Mouse (Mus musculus) stomach, embryonic 14.5 days (tissue): ENCODE results near the gene Tnrc18. TPM values are rescaled to one million over a fixed set of nuclear protein-coding genes. Genes with fewer than 3 reads are reported as not detected.

ENCODE experiments used
- ATAC-seq: fragments of 200-750 bp; cut with Nextera tagmentation; 2 replicates; pipeline ENCODE4 v1.8.0; 2017; ENCODE audit warnings: low read depth, moderate TSS enrichment; ENCODE audit not compliant: insufficient number of reproducible peaks, insufficient read depth, low FRiP score
- H3K27ac ChIP-seq: fragments of 300-500 bp; sonication (generic); 2 replicates; pipeline ENCODE4 v1.5.1; 2014; ENCODE audit warnings: mild to moderate bottlenecking, low read length, moderate library complexity, mixed read lengths
- H3K27me3 ChIP-seq: fragments of 300-500 bp; sonication (generic); 2 replicates; pipeline ENCODE4 v1.6.1; 2014; ENCODE audit warnings: low read length, control low read depth, mixed read lengths; ENCODE audit not compliant: control insufficient read depth, insufficient read depth
- H3K36me3 ChIP-seq: fragments of 300-500 bp; sonication (generic); 2 replicates; pipeline ENCODE4 v1.6.1; 2014; ENCODE audit warnings: mild to moderate bottlenecking, control low read depth, low read length, moderate library complexity, mixed read lengths; ENCODE audit not compliant: control insufficient read depth, insufficient read depth
- H3K4me1 ChIP-seq: fragments of 300-500 bp; sonication (generic); 2 replicates; pipeline ENCODE4 v1.6.1; 2014; ENCODE audit warnings: low read length, control low read depth, mixed read lengths; ENCODE audit not compliant: control insufficient read depth, insufficient read depth
- H3K4me2 ChIP-seq: fragments of 300-500 bp; sonication (generic); replicated peaks from 2 replicates; pipeline ENCODE4 v1.6.1; 2014; ENCODE audit warnings: low read depth, low read length, control low read depth
- H3K4me3 ChIP-seq: fragments of 300-500 bp; sonication (generic); 2 replicates; pipeline ENCODE4 v1.5.1; 2014; ENCODE audit warnings: low read depth, low read length, control low read depth
- H3K9ac ChIP-seq: fragments of 300-500 bp; sonication (generic); replicated peaks from 2 replicates; pipeline ENCODE4 v1.6.1; 2014; ENCODE audit warnings: low read depth, mild to moderate bottlenecking, control low read depth, low read length, moderate library complexity, mixed read lengths
- H3K9me3 ChIP-seq: fragments of 300-500 bp; sonication (generic); 2 replicates; pipeline ENCODE4 v1.6.1; 2016; ENCODE audit warnings: low read depth, low read length, control low read depth; ENCODE audit not compliant: control insufficient read depth
- WGBS: fragments of 180-500 bp; shearing (Covaris S2); extraction: QIAGEN DNeasy Blood & Tissue Kit; methylation state at CpG from one replicate; pipeline ENCODE4 v1.1.7; 2014; 5-methylcytosine and 5-hydroxymethylcytosine counted together
- polyA plus RNA-seq: library from polyadenylated mRNA; unstranded; fragments of >200 nt; fragmentation: Nextera tagmentation; extraction: Ambion mirVana; gene quantifications from 2 replicates; pipeline ENCODE4 v1.2.1, GENCODE M21; 2014

Gene Tnrc18
- polyA plus RNA-seq, 1 experiment from 2014 or later, result 36.0 TPM

DNA sequence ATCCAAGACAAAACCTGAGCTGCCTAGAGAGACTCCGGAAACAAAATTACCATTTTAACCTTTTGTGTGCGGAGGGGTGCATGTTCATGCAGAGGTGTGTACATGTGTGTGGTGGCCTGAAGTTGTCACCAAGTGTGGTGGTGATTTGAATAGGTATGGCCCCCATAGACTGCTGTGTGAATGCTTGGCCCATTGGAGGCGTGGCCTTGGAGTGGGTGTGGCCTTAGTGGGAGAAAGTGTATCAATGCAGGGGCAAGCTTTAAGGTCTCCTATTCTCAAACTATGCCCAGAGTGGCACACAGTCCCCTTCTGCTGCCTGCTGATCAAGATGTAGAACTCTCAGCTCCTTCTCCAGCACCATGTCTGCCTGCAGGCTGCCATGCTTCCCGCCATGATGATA lies 8.7 kb upstream of the Tnrc18 start:
- Histone ChIP-seq H3K27me3 (no peaks in the 10 kb centered on the region), H3K36me3 (no peaks in the 10 kb centered on the region), H3K9ac (no peak overlapping the region), H3K27ac (no peak overlapping the region), H3K4me3 (no peak overlapping the region), H3K9me3 (no peaks in the 10 kb centered on the region), H3K4me1 (peaks cover 18% of the 10 kb centered on the region), H3K4me2 (no peak overlapping the region)
- ATAC-seq, result no peak
- WGBS, result 87% methylated on average over 4 of the region's 4 CpGs

DNA sequence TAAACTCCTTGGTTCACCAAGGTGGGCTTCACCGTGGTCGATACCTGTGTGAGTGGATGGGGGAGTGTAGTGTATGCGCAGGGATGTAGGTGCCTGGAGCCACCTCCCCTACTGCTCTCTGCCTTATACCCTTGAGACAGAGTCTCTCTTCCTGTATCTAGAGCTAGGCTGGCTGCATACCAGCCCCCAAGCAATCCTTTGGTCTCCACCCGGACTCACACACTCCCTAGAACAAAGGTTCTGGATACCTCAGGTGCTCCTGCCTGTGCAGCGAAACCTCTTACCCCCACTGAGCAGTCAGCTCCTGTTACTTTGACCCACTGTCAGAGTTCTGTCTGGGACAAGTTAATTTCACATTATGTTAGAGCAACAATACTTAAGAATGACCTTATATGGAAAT lies 8.2 kb upstream of the Tnrc18 start:
- 80% methylated on average over 5 of the region's 5 CpGs for WGBS
- no peak for ATAC-seq
- peak overlapping the region; percentile 12; the same call in 1 of the 2 replicates for H3K27ac ChIP-seq

DNA sequence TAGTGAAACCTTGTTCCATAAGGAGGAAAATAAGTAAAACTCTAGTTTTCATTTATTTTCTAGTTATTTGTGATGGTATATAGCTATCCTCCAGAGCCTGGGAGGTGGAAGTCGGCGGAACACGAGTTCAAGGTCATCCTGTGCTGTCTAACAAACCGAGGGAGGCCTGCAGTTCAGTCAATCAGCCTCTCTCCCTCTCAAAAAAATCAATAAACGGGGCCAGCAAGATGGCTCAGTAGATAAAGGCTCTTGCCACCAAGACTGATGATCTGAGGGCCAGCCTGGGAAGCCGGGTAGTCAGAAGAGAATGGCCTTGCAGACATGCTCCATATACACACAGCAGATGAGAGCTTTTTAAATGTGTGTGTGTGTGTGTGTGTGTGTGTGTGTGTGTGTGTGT lies 6.6 kb upstream of the Tnrc18 start:
- H3K36me3 ChIP-seq, result no peaks in the 10 kb centered on the region
- peak overlapping the region; percentile 68 for H3K4me2 ChIP-seq
- H3K27ac ChIP-seq, result peak overlapping the region; percentile 100
- peak overlapping the region; percentile 99; the same call in 1 of the 2 replicates for H3K4me3 ChIP-seq
- peaks cover 18% of the 10 kb centered on the region for H3K4me1 ChIP-seq
- no peaks in the 10 kb centered on the region for H3K27me3 ChIP-seq
- ATAC-seq, result no peak
- WGBS, result 14% methylated on average over 6 of the region's 6 CpGs
- no peaks in the 10 kb centered on the region for H3K9me3 ChIP-seq
- peak overlapping the region; percentile 32; the same call in 1 of the 2 replicates for H3K9ac ChIP-seq

More for the DNA sequence above, 8.2 kb upstream of the Tnrc18 start:
- Histone ChIP-seq H3K4me2 (no peak overlapping the region), H3K9ac (no peak overlapping the region), H3K9me3 (no peaks in the 10 kb centered on the region), H3K4me3 (no peak overlapping the region), H3K27me3 (no peaks in the 10 kb centered on the region), H3K36me3 (no peaks in the 10 kb centered on the region), H3K4me1 (peaks cover 18% of the 10 kb centered on the region)

DNA sequence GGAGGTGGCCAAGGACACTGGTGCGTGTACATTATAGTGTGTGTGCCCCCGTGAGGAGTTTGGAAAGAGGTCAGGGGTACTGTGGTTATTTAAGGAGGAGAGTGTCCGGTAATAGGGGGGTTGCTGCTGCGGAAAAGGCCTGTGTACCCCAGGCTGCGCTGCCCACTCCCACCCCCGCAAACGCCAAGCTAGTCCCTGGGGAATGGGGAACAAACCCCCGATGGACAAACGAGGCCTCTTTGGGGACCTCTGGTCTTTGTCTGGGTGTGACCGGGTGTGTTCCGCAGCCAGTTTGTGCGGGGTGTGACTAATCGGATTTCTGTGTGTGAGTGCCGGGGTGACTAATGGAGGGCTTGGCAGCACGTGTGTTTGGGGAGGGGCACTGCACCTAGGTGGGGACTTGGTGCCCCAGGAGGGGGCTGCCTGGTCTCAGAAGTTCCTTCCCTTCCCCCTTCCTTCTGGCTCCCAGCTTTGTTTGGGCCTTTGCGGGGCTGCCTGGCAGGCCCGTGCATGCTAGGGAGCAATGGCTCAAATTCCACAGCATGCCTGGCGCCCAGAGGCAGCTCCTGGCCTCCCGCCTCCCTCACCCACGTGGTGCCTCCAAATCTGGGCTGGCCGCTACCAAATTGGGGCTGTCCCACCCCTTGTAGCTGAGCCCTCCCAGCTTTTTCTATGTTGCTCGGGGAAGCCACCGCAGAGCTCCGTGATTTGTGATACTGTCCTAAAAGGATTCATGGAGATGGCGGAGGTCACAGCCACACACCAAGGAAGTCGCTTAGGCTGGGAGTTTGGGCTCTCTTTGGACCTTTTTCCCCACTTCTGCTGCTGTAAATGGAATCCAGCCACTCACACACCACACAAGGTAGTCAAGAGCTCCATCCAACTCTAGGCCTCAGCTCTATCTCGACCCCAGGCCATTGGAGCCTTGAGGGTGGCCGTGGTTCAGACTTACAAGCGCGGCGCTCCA lies 5.9 kb upstream of the Tnrc18 start:
- WGBS, result 7% methylated on average over 31 of the region's 31 CpGs
- H3K36me3 ChIP-seq, result no peaks in the 10 kb centered on the region
- peaks cover 18% of the 10 kb centered on the region for H3K4me1 ChIP-seq
- H3K9me3 ChIP-seq, result no peaks in the 10 kb centered on the region
- peak overlapping the region; percentile 100 for H3K27ac ChIP-seq
- H3K9ac ChIP-seq, result peak overlapping the region; percentile 100
- peak overlapping the region; percentile 68 for H3K4me2 ChIP-seq
- no peaks in the 10 kb centered on the region for H3K27me3 ChIP-seq
- peak overlapping the region; percentile 99 for H3K4me3 ChIP-seq
- peak; percentile 73 for ATAC-seq

DNA sequence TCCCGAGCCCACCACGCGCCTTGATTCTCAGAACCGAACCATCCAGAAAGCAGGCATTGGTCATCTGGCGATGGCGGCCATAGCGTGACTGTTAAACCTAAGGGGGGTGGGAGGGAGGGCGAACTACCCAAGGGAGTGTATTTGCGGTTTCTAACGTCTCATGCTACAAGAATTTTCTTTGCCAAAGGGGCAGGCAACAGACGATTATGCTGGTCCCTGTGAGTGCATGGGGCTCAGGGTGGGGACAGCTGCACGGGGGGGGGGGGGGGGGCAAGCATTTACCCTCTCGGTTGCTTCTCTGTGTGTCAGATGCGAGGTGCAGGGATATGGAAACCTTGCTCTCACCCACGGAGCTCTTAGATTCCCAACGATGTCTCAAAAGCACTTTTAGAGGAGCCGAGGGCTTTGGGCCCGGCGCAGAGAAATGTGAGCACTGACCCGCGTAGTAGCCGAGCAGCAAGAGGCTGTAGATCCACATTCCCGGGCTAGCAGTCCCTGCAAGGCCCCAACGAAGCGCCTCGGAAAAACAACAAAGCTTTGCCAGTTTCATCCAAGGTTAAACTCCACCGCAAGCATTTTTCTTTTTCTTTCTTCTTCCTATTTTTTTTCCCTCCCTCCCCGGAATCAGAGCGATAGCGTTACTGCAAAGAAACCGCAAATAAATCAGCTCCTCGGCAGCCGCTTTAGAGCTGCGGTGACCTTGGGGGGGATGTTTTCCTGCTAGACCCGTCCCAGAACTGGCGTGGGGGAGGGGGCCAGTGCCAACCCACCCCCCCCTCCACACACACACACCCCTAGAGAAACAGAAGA lies 5.0 kb upstream of the Tnrc18 start:
- peak overlapping the region; percentile 100 for H3K9ac ChIP-seq
- no peak for ATAC-seq

DNA sequence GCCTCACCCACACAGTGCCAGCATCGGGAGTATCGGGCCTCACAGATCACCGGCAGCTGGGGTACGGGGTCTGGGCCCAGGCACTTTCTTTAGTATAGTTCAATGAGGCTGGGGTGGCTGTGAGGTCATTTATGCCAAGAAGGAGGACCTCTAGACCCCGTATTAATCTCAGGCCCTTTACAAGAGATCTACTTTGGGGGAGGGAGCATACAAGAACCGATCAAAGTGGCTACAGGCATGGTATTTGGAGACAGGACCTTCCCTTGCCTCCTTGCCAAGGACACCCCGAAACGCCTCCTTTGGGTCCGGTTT lies 4.5 kb upstream of the Tnrc18 start:
- H3K27ac ChIP-seq, result peak overlapping the region; percentile 100
- no peaks in the 10 kb centered on the region for H3K36me3 ChIP-seq
- peak overlapping the region; percentile 99 for H3K4me3 ChIP-seq
- no peaks in the 10 kb centered on the region for H3K9me3 ChIP-seq
- H3K9ac ChIP-seq, result peak overlapping the region; percentile 100
- no peaks in the 10 kb centered on the region for H3K27me3 ChIP-seq
- no peak for ATAC-seq
- H3K4me1 ChIP-seq, result peaks cover 18% of the 10 kb centered on the region
- peak overlapping the region; percentile 68 for H3K4me2 ChIP-seq
- WGBS, result under 1% methylated on average over 9 of the region's 9 CpGs

More for the DNA sequence above, 5.0 kb upstream of the Tnrc18 start:
- Histone ChIP-seq H3K4me3 (peak overlapping the region; percentile 99), H3K4me2 (peak overlapping the region; percentile 68), H3K4me1 (peaks cover 18% of the 10 kb centered on the region), H3K27me3 (no peaks in the 10 kb centered on the region), H3K36me3 (no peaks in the 10 kb centered on the region), H3K9me3 (no peaks in the 10 kb centered on the region), H3K27ac (peak overlapping the region; percentile 100)
- WGBS, result 1% methylated on average over 35 of the region's 36 CpGs

DNA sequence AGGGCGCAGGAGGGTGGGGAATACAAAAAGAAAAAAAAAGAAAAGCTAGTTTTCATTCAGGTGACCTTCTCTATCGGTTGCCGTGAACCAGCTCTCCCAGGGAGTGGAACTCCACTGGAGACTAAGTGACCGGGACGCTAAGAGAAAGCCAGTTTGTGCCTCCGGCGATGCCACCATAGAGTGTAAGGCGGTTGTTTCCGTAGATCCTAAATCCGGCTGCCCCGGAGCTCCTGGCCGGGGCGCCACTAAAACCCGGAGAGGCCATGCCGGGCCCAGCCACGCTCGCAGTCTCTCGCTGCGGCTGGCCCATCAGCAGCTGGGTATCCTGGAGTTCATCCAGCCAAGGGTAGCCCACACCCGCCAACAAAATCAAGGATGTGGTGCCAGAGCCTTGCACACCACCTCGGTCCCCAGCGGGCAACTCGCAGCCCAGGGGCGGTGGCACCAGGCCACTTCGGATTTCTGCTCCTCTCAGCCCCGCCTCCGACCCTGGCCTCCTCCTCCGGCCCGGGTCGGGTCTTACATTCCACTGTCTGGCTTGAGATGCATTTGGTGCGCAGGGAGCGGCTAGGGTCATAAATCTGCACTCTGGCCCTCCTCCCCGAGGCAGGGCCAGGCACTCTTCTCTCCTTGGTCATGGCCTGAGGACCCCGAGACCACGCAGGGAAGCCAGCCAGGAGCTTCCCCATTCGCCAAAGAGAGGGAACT lies 4.0 kb upstream of the Tnrc18 start:
- WGBS, result 1% methylated on average over 36 of the region's 36 CpGs
- peak overlapping the region; percentile 99 for H3K4me3 ChIP-seq
- peak overlapping the region; percentile 100 for H3K9ac ChIP-seq
- H3K27me3 ChIP-seq, result no peaks in the 10 kb centered on the region
- H3K27ac ChIP-seq, result peak overlapping the region; percentile 100
- no peaks in the 10 kb centered on the region for H3K9me3 ChIP-seq
- no peaks in the 10 kb centered on the region for H3K36me3 ChIP-seq
- ATAC-seq, result 0 out of 2 replicates have a peak, but pooled peaks have one; percentile 8
- peaks cover 18% of the 10 kb centered on the region for H3K4me1 ChIP-seq
- peak overlapping the region; percentile 68 for H3K4me2 ChIP-seq
